Mouse (Mus musculus): ENCODE results near the gene Rhbdf2.

Rhbdf2 gene

DNA sequence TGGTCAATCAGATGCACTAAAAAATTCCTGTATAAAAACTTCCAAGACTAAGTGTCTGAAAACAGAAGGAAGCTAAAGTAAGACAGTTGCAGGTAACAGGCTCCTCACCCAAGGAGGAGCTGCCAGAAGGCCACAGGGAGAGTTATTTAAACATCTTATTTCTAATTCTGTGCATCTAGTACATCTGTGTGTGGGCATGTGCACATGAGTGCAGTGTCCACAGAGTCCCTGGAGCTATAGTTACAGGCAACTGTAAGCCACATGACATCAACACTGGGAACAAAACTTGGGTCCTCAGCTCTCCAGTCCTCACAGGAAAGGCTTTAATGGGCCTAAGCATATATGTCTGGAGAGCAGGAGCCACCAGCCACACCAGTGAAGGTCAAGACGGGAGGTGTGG is 74.6 kb downstream of the Rhbdf2 start:
- peak; percentile 50 for DNase-seq (ENCODE audit: low read depth, low spot score)

DNA sequence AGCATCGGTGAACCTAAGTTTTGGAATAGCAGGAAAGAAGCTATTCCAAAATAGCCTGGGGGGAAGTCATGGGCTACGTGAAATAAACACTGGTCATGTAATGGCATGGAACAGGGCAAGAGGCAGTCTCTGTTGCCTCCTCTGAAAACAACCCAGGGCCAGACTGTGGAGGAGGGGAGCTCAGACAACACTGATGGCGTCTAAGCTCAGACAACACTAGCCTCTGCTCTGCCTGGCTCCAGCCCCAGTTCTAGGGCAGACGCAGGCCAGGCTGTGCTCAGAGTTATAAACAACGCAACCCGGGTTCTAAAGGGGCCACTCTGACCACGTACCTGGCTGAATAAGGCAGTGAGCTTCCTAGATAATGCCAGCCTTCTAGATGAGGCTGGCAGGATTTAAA is 76.1 kb downstream of the Rhbdf2 start:
- no peak for DNase-seq (ENCODE audit: low read depth, low spot score)

DNA sequence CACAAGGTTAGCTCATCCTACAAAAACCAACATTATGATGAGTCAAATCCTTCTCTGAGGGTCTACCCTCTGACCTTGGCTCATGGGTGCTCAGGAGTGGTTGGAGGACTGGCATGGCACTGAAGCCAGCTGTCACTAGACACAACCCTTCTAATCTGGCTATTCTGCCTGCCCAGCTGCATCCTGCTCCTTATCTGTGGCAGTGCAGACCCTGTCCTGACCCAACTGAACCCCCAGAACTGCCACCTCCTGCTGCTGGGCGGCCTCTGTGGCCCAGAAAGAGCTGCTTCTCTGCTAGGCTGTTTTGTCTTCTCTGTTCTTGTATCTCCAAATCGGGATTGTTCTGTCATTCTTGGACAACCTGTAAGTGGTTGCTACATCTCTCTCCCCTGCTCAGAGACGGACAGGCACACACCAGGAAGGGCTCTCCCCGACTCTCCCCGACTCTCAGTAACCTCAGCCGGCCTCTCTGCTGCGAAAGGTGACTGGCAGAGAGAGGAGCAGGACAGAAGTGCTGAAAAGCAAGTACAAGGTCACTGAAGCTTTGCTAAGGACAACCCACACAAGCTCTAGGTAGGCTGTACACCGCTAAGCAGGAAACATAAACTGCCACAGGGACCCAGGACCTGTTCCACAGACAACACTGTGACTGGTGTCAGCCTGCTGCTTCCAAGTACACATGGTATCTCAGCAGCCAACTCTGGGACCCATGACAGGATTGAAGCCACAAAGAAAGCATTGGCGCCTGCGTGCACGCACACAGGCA is 77.4 kb downstream of the Rhbdf2 start:
- DNase-seq (ENCODE audit: low read depth, low spot score) = no peak

DNA sequence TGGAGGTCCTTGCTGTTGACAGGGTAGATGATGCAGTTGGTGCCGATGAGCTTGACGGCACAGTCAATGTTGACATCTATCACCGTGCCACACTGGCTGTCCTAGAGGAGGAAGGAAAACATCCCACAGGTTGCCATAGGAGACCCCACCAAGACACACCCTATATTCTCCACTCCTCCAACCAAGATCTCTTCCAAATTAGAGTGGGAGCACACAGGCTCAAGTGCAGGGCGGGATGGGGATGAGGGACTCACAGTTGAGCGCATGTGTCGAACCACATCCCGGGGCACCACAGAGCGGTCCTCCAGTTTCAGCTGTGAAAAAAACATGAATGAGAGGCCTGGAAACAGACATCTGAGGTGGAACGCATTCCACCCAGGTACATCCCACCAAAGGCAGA is 78.0 kb downstream of the Rhbdf2 start:
- no peak for DNase-seq (ENCODE audit: low read depth, low spot score)

All from telencephalon, adult 2 months (tissue).